Mouse (Mus musculus) heart, postnatal 0 days (tissue): ENCODE measurements at regions not wholly inside any gene's neighbourhood (a gene's known extent, or its start where the extent isn't known, plus 50 kb on each side); places are given as distances from the start of the nearest gene placed in this dataset.

Experiments
- ATAC-seq: fragments of 200-750 bp; cut with Nextera tagmentation; 2 replicates; pipeline ENCODE4 v1.8.0; 2017; ENCODE audit warnings: low read depth, moderate number of reproducible peaks, moderate library complexity; ENCODE audit not compliant: insufficient read depth
- DNase-seq: peaks from one replicate; pipeline ENCODE4 v3.0.0-alpha.2; 2016; ENCODE audit warnings: low spot score
- H3K27ac ChIP-seq: fragments of 300-500 bp; sonication (generic); 2 replicates; pipeline ENCODE4 v1.5.1; 2014; ENCODE audit warnings: low read depth, mild to moderate bottlenecking
- H3K27me3 ChIP-seq: fragments of 300-500 bp; sonication (generic); 2 replicates; pipeline ENCODE4 v1.6.1; 2014; ENCODE audit warnings: low read length, mixed read lengths; ENCODE audit not compliant: control insufficient read depth, insufficient read depth
- H3K36me3 ChIP-seq: fragments of 300-500 bp; sonication (generic); replicated peaks from 2 replicates; pipeline ENCODE4 v1.6.1; 2014; ENCODE audit warnings: low read length, mixed read lengths; ENCODE audit not compliant: control insufficient read depth, insufficient read depth
- H3K4me1 ChIP-seq: fragments of 300-500 bp; sonication (generic); 2 replicates; pipeline ENCODE4 v1.6.1; 2014; ENCODE audit warnings: antibody characterized with exemption; ENCODE audit not compliant: control insufficient read depth, insufficient read depth
- H3K4me2 ChIP-seq: fragments of 300-500 bp; sonication (generic); 2 replicates; pipeline ENCODE4 v1.6.1; 2014; ENCODE audit warnings: low read depth, mild to moderate bottlenecking, low read length, moderate library complexity
- H3K4me3 ChIP-seq: fragments of 300-500 bp; sonication (generic); 2 replicates; pipeline ENCODE4 v1.5.1; 2014; ENCODE audit warnings: low read depth, low read length
- H3K9ac ChIP-seq: fragments of 300-500 bp; sonication (generic); replicated peaks from 2 replicates; pipeline ENCODE4 v1.6.1; 2014; ENCODE audit warnings: low read depth, low read length, mixed read lengths
- H3K9me3 ChIP-seq: fragments of 300-500 bp; sonication (generic); replicated peaks from 2 replicates; pipeline ENCODE4 v1.6.1; 2016; ENCODE audit warnings: low read length; ENCODE audit not compliant: control insufficient read depth
- CTCF ChIP-seq: IDR thresholded peaks from 2 replicates; pipeline ENCODE4 v1.5.1; 2016; ENCODE audit warnings: antibody characterized with exemption, control low read depth, low read depth
- EP300 ChIP-seq: IDR thresholded peaks from 2 replicates; pipeline ENCODE4 v1.6.1; 2016; ENCODE audit warnings: antibody characterized with exemption, low read depth
- WGBS: fragments of 180-500 bp; shearing (Covaris S2); extraction: QIAGEN DNeasy Blood & Tissue Kit; methylation state at CpG from one replicate; pipeline ENCODE4 v1.1.7; 2014; 5-methylcytosine and 5-hydroxymethylcytosine counted together

DNA sequence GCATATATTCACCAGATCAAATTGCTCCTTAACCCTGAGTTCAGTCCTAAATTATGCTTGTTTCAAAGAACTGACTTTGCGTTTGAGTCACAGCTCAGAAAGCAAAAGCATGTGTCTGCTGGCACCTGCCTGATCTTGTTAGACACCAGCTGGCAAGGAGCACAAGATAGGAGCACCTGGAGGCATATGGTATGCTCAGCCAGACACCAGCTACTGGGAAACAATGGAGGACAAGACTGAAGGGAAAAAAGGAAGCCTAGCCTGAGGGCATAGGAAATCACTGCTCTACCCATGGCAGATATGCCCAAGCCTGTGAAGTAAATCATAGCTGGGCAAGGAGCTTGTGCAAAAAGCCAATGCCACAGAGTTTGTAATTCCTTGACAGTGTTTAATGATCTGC is 66.4 kb upstream of the Itgb1 start:
- TF ChIP-seq EP300 (no peak), CTCF (no peak)
- no peaks in the 10 kb centered on the region for H3K4me1 ChIP-seq
- no peak overlapping the region for H3K4me2 ChIP-seq
- DNase-seq (no peak), ATAC-seq (no peak)
- H3K27me3 ChIP-seq, result no peaks in the 10 kb centered on the region
- no peaks in the 10 kb centered on the region for H3K36me3 ChIP-seq
- H3K9me3 ChIP-seq, result no peaks in the 10 kb centered on the region
- WGBS, result 77% methylated on average over 1 of the region's 1 CpGs
- H3K9ac ChIP-seq, result no peak overlapping the region
- H3K4me3 ChIP-seq, result no peak overlapping the region
- H3K27ac ChIP-seq, result no peak overlapping the region
